Mouse (Mus musculus) bone marrow, adult 2 months (tissue): Measurements from ENCODE around the gene Calm2. TPM values are rescaled to one million over a fixed set of nuclear protein-coding genes. Genes with fewer than 3 reads are reported as not detected.

Source experiments
- H3K27ac ChIP-seq: fragments of 200-500 bp; 2 replicates; pipeline ENCODE4 v1.5.1; 2012; ENCODE audit warnings: low read depth, mild to moderate bottlenecking, control low read depth, inconsistent platforms, low read length; ENCODE audit not compliant: control insufficient read depth, poor library complexity, insufficient read depth
- H3K4me1 ChIP-seq: fragments of 200-500 bp; 2 replicates; pipeline ENCODE4 v1.6.1; 2011; ENCODE audit warnings: low read length; ENCODE audit not compliant: control insufficient read depth, insufficient read depth
- H3K4me3 ChIP-seq: fragments of 200-500 bp; replicated peaks from 2 replicates; pipeline ENCODE3; 2011; ENCODE audit warnings: mild to moderate bottlenecking, low read depth, low read length, control low read depth; ENCODE audit not compliant: control insufficient read depth
- CTCF ChIP-seq: fragments of 200-500 bp; IDR thresholded peaks from 2 replicates; pipeline ENCODE4 v1.5.1; 2011; ENCODE audit warnings: low read length, control low read depth; ENCODE audit not compliant: control insufficient read depth, insufficient read depth
- POLR2A ChIP-seq: fragments of 200-500 bp; IDR thresholded peaks from 2 replicates; pipeline ENCODE4 v1.6.1; 2011; ENCODE audit warnings: low read depth, mild to moderate bottlenecking, control low read depth, low read length, borderline replicate concordance; ENCODE audit not compliant: control insufficient read depth
- WGBS: fragments of 180-500 bp; shearing (Covaris S2); methylation state at CpG from one replicate; pipeline ENCODE4 v1.1.7; 2018; 5-methylcytosine and 5-hydroxymethylcytosine counted together
- polyA plus RNA-seq: library from polyadenylated mRNA; stranded (reverse); fragments of >200 nt; gene quantifications from 2 replicates; pipeline ENCODE4 v1.2.4, GENCODE M21; 2011; ENCODE audit warnings: low replicate concordance; ENCODE audit not compliant: missing spikeins, insufficient read depth, insufficient read length

Gene Calm2
- polyA plus RNA-seq, 1 experiment, result 304 TPM

GRCm38 (mm10) chr17:87469428-87469827 is 22.7 kb upstream of the Calm2 start:
- WGBS, result 59% methylated on average over 8 of the region's 8 CpGs
- H3K4me1 ChIP-seq, result no peaks in the 10 kb centered on the region; the same call in 1 of the 2 replicates
- no peak overlapping the region for H3K4me3 ChIP-seq
- TF ChIP-seq POLR2A (no peak), CTCF (no peak)
- no peak overlapping the region for H3K27ac ChIP-seq

- Histone ChIP-seq H3K27ac (no peak overlapping the region), H3K4me3 (no peak overlapping the region), H3K4me1 (no peaks in the 10 kb centered on the region; the same call in 1 of the 2 replicates)
- 89% methylated on average over 5 of the region's 5 CpGs for WGBS
- TF ChIP-seq POLR2A (no peak), CTCF (no peak)
Observed at GRCm38 (mm10) chr17:87468616-87469015, 21.9 kb upstream of the Calm2 start.

- Histone ChIP-seq H3K4me3 (no peak overlapping the region), H3K27ac (no peak overlapping the region), H3K4me1 (peaks cover 7% of the 10 kb centered on the region)
- WGBS, result 43% methylated on average over 3 of the region's 3 CpGs
- TF ChIP-seq CTCF (0 out of 2 replicates have a peak, but pooled peaks have one; percentile 36), POLR2A (no peak)
Observed at GRCm38 (mm10) chr17:87461499-87461896, 14.8 kb upstream of the Calm2 start.

DNA sequence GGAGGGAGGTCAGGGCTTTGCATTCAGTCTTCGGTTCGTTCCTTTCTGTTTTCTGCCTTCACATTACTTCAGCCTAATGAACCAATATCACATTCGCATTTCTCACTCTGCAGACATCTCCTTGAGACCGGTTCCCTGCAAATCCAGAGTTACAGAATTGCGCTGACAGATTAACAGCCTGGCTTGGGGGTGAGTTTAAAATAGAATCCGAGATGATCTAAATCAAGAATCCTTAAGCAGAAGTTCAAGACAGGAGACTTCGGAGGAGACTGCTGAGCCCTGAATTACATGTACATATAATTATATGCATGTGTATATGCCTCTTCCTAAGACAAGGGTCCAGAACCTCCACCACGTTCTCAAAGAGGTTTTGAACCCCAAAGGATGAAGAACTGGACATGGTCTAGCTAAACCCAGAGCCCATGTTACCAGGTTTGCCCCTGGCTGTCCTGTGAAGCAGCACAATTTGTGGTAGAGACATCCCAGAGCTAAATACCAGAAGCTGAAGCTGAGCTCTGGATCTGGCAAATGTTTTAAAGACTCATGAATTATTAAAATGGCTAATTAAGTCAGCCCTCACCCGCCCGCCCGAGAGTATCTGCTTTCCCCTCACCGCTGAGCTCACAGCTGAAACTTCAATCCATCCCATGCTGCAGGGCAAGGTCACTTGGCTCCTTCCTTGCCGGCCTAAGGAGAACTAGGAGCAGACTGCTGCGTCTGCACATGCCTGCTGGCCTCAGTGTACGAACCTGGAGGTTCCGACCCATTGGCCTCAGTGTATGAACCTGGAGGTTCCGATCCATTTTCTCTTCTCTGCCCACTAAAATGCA is 14.1 kb upstream of the Calm2 start:
- no peak overlapping the region for H3K4me3 ChIP-seq

DNA sequence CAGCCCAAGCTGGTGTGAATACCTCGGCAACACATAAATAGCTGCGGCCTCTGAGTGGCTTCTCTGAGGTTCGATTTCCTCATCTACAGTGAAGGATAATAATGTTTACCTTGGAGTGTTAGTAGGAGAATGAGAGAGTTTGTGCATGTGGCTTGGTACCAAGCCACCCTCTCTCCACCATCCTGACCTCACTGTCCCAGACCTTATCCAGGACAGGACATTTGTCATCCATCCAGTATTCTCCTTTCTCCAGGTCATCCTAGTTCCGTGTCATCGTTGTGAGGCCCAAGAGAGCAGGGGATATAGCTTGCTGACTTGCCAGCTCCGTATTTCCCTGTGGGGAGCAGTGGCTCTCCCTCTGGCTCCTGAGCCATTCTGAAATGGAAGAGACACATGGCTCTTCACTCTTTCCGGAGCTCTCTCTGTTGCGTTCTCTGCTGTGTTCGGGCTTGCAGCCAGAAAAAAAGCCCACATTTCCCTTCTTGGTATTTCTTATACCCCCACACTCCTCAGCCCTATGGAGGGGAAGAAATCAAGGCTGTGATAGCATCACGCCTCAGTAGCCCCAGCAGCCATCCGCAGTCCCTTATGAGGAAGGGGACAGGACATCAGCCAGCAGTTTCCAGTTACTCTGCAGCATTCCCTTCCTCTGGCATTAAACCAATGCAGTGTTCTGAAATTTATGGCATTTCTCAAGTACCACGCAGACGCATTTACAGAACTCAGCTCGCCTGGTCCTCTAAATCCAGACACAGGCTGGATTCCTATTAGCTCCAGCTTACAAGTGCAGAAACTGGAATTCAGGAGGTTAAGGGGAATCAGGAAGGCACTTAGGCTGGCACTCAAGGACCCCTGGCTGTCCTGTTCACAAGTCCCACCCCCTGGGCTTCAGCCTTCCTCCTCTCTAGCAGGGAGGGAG is 13.3 kb upstream of the Calm2 start:
- Histone ChIP-seq H3K4me1 (peaks cover 7% of the 10 kb centered on the region), H3K27ac (peak overlapping the region; percentile 44; the same call in 1 of the 2 replicates), H3K4me3 (no peak overlapping the region)
- 6% methylated on average over 14 of the region's 14 CpGs for WGBS
- TF ChIP-seq POLR2A (no peak), CTCF (no peak)

More for the DNA sequence above, 14.1 kb upstream of the Calm2 start:
- WGBS, result 45% methylated on average over 17 of the region's 17 CpGs
- TF ChIP-seq POLR2A (no peak), CTCF (no peak)
- H3K4me1 ChIP-seq, result peaks cover 7% of the 10 kb centered on the region
- H3K27ac ChIP-seq, result no peak overlapping the region

- Histone ChIP-seq H3K27ac (peak overlapping the region; percentile 44; the same call in 1 of the 2 replicates), H3K4me1 (peaks cover 7% of the 10 kb centered on the region), H3K4me3 (peak overlapping the region; percentile 18)
- no peak for TF ChIP-seq CTCF
- 7% methylated on average over 13 of the region's 17 CpGs for WGBS
Observed at GRCm38 (mm10) chr17:87458911-87459749, 12.4 kb upstream of the Calm2 start.

DNA sequence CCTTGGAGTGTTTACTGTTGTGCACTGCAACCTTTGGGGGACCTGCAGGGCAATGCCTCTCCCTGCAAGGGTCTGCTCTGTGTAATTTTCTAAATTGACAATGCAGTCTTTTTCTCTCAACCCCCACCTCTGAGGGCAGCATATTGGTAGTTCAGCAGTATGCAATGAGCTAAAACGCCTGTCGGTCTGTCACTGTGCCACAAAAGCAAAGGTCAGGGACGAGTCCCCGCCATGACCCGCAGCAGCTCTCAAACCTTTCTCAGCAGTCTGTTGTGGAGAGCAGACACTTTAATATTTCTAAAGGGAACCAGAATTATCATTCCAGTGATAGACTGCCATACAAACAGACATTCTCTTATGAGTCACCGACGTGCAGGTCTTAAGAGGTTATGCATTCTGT is 11.2 kb upstream of the Calm2 start:
- no peak overlapping the region for H3K27ac ChIP-seq
- H3K4me1 ChIP-seq, result peaks cover 7% of the 10 kb centered on the region
- WGBS, result 81% methylated on average over 7 of the region's 7 CpGs
- TF ChIP-seq CTCF, result no peak
- no peak for TF ChIP-seq POLR2A
- no peak overlapping the region for H3K4me3 ChIP-seq

- no peak overlapping the region for H3K27ac ChIP-seq
- no peak for TF ChIP-seq POLR2A
- TF ChIP-seq CTCF, result no peak
- H3K4me1 ChIP-seq, result peaks cover 4% of the 10 kb centered on the region
- 89% methylated on average over 3 of the region's 3 CpGs for WGBS
- no peak overlapping the region for H3K4me3 ChIP-seq
Observed at GRCm38 (mm10) chr17:87454121-87454520, 7.4 kb upstream of the Calm2 start.
